Mouse (Mus musculus): ENCODE results near the gene Hrasls.

The Hrasls gene

DNA sequence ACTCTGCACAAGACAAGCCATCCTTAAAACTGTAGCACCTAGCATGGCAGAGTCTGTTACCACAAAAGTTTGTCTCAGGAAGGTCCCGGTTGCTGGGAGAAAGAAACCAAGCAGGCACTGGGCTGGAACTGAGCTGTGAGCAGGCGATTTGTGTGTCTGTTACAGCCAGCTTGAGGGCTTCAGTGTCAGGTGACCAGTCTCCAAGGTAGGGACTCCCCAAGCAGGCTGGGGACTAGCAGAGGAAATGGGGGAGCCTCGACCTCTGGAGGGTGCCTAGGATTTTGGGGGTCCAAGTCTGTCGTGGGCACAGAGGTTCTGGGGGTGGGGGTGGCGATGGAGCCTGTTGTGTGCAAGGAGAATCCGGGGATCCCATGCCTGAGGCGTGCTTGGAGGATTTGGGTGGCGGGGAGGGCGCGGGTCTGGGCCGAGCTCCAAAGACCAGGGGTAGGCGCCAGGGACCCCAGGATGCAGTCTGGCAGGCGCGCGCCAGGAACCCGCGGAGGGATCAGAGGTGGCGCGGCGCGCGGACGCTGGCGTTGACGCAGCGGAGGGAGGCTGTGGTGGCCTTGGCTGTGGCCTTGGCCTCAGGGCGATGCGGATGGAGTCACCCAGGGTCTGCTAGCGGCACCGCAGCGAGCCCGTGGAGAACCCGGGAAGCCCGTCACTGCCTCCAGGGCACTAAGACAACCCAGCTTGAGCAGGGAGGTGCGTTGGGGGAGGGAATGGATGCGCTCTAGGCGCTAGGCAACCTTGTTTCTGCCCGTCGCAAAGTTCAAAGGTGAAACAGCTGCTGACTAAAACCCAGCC is at the start of gene Hrasls:
TSS of gene Hrasls (plus strand) at position 91 of the 807 bp plus-strand sequence.
- DNase-seq: peak; percentile 93

DNA sequence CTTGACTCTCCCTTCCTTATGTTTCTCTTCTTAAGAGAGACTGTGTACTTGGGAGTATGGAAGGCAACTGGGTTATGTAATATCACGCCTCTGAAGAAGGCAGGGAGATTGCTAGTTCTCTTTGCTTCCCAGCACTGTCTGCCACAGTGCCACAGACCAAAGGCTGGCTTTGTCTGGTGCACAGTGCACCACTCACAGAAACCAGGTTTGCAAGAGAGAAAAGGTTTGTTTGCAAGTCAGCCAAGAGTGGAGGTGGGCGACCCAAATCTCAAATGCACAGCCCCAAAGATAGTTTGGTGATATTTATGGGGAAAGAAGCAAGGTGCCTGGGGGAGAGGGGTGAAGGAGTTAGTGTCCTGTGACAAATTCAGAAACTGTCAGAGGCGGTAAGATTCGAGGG is 47.2 kb upstream of the Hrasls start:
- DNase-seq: peak; percentile 3

DNA sequence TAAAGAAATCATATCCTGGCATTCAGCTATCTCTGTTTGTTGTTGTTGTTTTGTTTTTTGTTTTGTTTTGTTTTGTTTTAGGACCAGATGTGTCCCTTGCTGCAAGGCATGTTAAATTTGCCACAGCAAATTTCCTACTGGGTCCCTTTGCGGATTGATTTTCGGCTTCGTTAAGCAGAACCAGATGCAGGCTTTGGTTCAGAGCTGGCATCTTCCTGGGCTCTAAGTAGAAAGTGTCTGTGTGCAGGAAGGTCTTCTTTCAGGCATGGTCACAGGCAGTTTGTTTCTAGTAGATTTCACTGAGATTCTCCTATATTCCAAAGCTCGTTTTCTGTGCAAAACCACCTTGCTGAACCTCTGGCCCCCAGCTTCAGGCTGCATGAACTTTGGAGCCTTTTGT is 42.4 kb upstream of the Hrasls start:
- DNase-seq: no peak

GRCm38 (mm10) chr16:29171741-29172140 is 37.8 kb upstream of the Hrasls start:
- DNase-seq: no peak

DNA sequence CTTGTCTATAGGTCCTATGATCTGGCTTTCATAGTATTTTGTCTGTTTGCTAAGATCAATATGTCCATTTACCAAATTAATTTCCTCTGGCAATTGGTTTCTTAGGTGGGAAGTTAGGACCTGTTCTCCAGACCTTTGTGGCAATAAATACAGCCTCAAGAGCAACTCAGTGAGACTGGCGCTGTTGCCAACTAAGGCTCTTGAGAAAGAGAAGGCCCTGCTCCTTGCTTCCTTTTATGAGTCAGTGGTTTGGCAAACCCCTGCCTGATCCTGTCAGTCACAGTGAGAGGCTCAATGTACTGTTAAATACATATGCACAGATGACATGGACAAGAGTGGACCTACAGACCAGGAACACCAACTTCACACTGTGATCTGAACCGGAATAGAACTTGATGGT is 36.3 kb upstream of the Hrasls start:
- no peak for DNase-seq

GRCm38 (mm10) chr16:29174831-29175350 is 34.6 kb upstream of the Hrasls start:
- no peak for DNase-seq

DNA sequence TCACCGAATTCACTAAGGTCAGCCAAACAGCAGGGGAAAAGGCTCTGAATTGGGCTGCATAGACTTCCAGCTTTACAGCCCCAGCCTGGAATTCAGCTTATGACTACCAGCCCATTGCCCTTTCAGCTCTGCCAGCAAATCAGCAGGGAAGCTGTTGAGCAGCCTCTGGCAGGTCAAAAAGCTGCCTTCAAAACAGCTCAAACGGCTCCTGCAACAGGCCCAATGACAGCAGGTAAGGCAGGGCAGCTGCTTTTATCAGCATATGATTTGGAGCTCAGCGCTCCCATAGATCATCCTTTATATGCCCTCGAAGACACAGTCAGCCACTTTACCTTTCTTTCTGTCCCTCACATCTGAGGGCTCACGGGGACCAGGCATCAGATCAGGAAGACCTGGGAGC is 16.6 kb upstream of the Hrasls start:
- peak; percentile 78 for DNase-seq

- peak; percentile 57 for DNase-seq
Measured at GRCm38 (mm10) chr16:29193981-29194380, 15.5 kb upstream of the Hrasls start.

DNA sequence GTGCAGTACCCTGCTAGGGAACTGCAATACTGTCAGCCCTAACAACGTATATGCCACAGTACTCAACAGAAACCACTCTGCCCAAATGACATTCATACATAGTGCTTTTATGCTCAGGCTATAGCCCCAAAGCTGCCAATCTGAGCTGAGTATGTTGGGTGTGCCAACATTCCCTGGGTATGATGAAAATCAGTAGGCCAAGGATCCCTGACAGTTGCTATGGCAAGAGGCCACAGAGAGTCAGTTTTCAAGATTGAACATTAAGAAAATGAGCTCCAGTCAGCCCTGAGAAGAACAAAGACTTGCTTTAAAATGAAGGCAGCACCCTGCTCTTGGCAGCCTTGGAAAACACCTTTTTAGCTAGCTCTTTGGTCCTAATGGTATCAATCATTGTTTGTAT is 14.3 kb upstream of the Hrasls start:
- peak; percentile 50 for DNase-seq

DNA sequence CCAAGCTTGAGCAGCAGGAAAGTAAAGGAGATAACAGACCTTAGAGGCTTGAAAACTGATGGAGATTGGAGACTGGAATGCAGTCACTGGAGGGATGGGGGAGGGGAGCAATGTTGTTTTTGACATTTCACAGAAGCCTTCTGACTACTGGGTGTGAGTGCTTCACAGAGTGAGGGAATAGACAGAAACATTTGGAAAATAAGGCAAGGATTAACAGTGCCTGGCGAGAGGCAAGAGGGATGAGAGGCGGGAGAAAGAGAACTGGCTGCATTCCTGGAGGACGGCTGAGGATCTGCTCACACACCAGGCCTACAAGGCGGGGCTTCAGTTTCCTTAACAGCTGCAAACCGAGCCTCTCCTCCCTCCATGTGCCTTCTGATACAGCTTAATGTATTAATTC is 11.0 kb upstream of the Hrasls start:
- peak; percentile 91 for DNase-seq

DNA sequence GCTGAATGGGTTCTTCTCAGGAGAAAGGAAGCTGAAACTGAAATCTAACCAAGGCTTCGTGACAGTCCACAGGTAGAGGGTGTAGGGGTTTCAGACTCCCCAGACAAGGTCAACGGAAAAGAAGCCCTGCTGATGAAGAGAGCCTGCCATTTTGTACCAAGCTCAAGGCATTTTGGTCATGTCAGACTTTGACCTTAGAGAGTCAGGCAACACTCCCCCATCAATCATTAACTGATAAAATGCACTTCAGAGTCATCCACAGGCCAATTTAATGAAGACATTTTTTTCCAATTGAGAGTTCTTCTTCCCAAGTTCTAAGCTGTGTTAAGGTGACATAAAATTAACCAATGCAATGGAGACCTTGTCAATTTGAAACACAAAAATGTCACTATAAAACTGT is 8.3 kb upstream of the Hrasls start:
- DNase-seq: peak; percentile 43

- DNase-seq: no peak
Measured at GRCm38 (mm10) chr16:29204875-29205274, 4.6 kb upstream of the Hrasls start.

DNA sequence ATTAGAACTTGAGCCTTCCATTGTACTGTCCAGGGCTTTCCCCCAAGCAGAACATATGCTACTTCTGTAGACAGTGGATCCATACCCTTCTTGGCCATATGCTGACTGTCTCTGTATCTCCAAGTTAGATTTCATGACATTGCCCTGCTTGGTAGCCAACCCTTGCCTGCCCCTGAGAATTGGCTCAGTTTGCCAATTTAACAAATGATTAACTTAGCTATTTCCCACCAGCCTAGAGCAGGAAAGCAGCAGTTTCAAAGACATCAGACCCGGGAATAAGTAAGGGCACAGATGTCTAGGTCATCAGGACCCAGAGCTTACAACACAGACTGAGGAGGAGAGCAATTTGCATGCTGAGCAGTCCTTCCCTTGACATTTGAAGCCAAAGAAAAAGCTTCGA is 3.9 kb upstream of the Hrasls start:
- no peak for DNase-seq

- DNase-seq: peak; percentile 96
Measured at GRCm38 (mm10) chr16:29208841-29209240, 654 bp upstream of the Hrasls start.

DNA sequence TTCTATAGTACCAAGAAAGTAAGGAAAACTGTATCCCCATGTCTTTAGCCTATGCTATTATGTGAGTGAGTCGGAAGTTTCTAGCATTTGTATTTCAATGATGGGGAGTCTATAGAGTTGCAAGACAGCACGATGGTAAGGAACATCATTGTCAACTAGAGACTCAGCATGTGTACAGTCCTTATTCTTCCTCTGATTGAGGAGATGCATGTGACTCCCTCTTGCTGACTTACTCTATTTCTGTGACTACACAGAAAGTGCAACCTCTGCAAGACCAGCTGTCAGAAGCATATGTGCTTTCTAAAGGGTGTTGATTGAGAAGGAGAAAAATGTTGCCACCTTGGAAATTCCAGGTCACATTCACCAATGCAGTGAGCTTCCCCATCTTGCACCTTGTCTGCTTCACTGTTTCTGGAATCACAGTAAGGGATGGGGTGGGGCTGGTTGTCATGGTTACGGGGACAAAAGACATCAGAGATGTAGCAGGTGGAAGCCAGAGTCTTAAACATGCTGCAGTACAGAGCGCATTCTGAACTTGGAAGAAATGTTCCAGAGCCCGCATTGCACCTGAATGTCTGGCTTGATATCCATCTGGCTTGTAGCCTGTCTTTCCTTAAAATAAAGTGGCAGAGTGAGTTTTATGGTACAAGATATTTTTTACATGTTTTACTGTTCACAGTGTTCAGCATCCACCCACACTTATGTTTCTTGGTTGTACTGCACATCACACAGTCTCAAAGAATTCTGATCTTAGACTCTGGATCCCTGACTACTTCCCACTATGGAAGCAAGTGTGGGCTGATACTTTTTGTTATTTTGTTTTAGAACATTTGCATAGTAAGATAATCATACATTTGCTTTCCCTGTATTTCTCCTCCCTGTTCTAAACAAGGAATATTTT is 7.2 kb downstream of the Hrasls start:
- DNase-seq: no peak

GRCm38 (mm10) chr16:29235951-29236350 is 26.5 kb downstream of the Hrasls start:
- DNase-seq: no peak

DNA sequence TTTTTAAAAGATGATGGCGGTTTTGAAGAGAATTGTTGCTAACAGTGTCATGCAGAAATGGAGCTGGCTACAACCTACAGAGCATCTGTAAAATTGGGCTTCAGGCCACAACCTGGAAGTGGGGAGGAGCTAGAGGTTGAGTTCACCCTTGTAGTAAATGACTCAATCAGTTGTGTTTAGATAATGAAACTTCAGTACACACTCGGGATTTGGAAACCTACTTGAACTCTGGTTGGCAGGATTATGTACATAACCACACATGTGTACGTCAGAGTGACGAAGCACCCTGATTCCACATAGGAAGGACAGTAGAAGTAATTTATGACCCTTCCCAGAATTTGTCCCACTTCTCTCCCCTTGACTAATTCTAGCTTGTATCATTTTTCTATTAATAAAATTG is 44.8 kb downstream of the Hrasls start:
- DNase-seq: no peak
